Mouse (Mus musculus): ENCODE data around the gene Ergic3. TPM values are rescaled to one million over a fixed set of nuclear protein-coding genes. Genes with fewer than 3 reads are reported as not detected.

Gene Ergic3
- 144 and 161 TPM in 2 replicates for polyA plus RNA-seq (2011; ENCODE audit: insufficient read length, low read depth, missing spikeins)

- Histone ChIP-seq H3K4me3 (ENCODE audit: insufficient read depth, low read length) (peak within 1 kb of the TSS; percentile 78), H3K4me1 (ENCODE audit: control insufficient read depth, insufficient read depth, low read length) (no peaks in the 10 kb centered on the region), H3K27ac (ENCODE audit: insufficient read depth, low read length) (no peak within 1 kb of the TSS)
- TF ChIP-seq POLR2A (IDR thresholded peaks at IDR 0.05; ENCODE audit: low read depth, low read length) (peak; percentile 57), CTCF (IDR thresholded peaks at IDR 0.05; ENCODE audit: borderline replicate concordance, insufficient read depth, low read length) (no peak)
Measured at GRCm38 (mm10) chr2:156007888-156008532, at the start of gene Ergic3, which contains the start of gene 6430550D23Rik. TSS of gene Ergic3 (plus strand) at chr2:156008045. TSS of gene 6430550D23Rik (minus strand) at chr2:156007977.

GRCm38 (mm10) chr2:155959981-155960380 is 47.9 kb upstream of the Ergic3 start:
- no peak overlapping the region for H3K4me3 ChIP-seq (ENCODE audit: insufficient read depth, low read length)
- TF ChIP-seq POLR2A (IDR thresholded peaks at IDR 0.05; ENCODE audit: low read depth, low read length) = no peak
- no peak for TF ChIP-seq CTCF (IDR thresholded peaks at IDR 0.05; ENCODE audit: borderline replicate concordance, insufficient read depth, low read length)
- H3K27ac ChIP-seq (ENCODE audit: insufficient read depth, low read length) = no peak overlapping the region
- no peaks in the 10 kb centered on the region; the same call in 1 of the 2 replicates for H3K4me1 ChIP-seq (ENCODE audit: control insufficient read depth, insufficient read depth, low read length)

DNA sequence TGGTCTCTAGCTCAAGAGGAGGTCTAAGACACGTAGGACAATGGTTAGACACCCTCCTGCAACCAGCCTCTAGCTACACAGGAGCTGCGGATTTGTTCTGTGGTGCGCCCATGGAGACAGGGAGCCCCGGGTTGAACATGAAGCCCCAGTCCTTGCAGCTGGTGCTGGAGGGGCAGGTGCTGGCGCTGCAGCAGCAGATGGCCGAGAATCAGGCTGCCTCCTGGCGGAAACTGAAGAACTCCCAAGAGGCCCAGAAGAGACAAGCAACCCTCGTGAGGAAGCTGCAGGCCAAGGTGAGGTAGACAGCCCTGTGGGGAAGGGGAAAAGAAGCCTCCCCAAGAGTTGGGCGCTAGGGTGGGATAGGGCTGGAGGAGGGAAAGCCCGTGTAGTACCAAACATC is 46.0 kb upstream of the Ergic3 start:
- H3K4me1 ChIP-seq (ENCODE audit: control insufficient read depth, insufficient read depth, low read length) = no peaks in the 10 kb centered on the region; the same call in 1 of the 2 replicates
- TF ChIP-seq CTCF (IDR thresholded peaks at IDR 0.05; ENCODE audit: borderline replicate concordance, insufficient read depth, low read length) = no peak
- no peak for TF ChIP-seq POLR2A (IDR thresholded peaks at IDR 0.05; ENCODE audit: low read depth, low read length)
- H3K27ac ChIP-seq (ENCODE audit: insufficient read depth, low read length) = no peak overlapping the region
- no peak overlapping the region for H3K4me3 ChIP-seq (ENCODE audit: insufficient read depth, low read length)

GRCm38 (mm10) chr2:155962991-155963390 is 44.9 kb upstream of the Ergic3 start:
- Histone ChIP-seq H3K4me3 (ENCODE audit: insufficient read depth, low read length) (no peak overlapping the region), H3K4me1 (ENCODE audit: control insufficient read depth, insufficient read depth, low read length) (no peaks in the 10 kb centered on the region; the same call in 1 of the 2 replicates), H3K27ac (ENCODE audit: insufficient read depth, low read length) (no peak overlapping the region)
- TF ChIP-seq POLR2A (IDR thresholded peaks at IDR 0.05; ENCODE audit: low read depth, low read length) (no peak), CTCF (IDR thresholded peaks at IDR 0.05; ENCODE audit: borderline replicate concordance, insufficient read depth, low read length) (no peak)

- Histone ChIP-seq H3K27ac (ENCODE audit: insufficient read depth, low read length) (no peak overlapping the region), H3K4me1 (ENCODE audit: control insufficient read depth, insufficient read depth, low read length) (no peaks in the 10 kb centered on the region), H3K4me3 (ENCODE audit: insufficient read depth, low read length) (no peak overlapping the region)
- TF ChIP-seq CTCF (IDR thresholded peaks at IDR 0.05; ENCODE audit: borderline replicate concordance, insufficient read depth, low read length) (no peak), POLR2A (IDR thresholded peaks at IDR 0.05; ENCODE audit: low read depth, low read length) (no peak)
Measured at GRCm38 (mm10) chr2:155973348-155973747, 34.5 kb upstream of the Ergic3 start.

DNA sequence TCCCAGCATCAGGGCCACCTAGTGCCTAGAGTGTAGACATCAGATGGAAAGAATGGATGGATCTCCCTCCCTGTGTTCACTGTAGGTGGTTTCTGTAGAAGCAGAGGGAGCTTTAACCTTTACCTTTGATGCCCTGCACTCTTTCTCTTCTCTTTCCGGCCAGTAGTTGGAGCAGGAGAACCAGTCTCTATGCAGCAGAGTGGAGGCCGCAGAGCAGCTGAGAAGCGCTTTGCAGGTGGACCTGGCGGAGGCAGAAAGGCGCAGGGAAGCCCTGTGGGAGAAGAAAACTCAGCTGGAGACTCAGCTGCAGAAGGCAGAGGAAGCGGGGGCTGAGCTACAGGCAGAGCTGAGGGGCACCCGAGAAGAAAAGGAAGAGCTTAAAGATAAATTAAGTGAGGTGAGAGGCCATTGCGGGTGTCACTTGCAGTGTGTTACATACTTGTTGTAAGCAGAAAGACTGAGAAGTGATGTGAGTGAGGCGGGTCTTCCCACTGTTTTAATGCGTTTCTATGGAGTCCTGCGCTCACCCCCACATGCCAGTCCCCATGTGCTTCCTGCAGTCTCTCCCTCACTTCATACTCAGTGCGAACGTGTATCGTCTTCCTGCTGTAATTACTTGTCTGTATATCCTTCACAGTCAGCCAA is 33.6 kb upstream of the Ergic3 start:
- H3K4me3 ChIP-seq (ENCODE audit: insufficient read depth, low read length) = no peak overlapping the region
- no peak for TF ChIP-seq CTCF (IDR thresholded peaks at IDR 0.05; ENCODE audit: borderline replicate concordance, insufficient read depth, low read length)
- TF ChIP-seq POLR2A (IDR thresholded peaks at IDR 0.05; ENCODE audit: low read depth, low read length) = no peak
- H3K4me1 ChIP-seq (ENCODE audit: control insufficient read depth, insufficient read depth, low read length) = peaks cover 4% of the 10 kb centered on the region; the same call in 1 of the 2 replicates
- H3K27ac ChIP-seq (ENCODE audit: insufficient read depth, low read length) = no peak overlapping the region

DNA sequence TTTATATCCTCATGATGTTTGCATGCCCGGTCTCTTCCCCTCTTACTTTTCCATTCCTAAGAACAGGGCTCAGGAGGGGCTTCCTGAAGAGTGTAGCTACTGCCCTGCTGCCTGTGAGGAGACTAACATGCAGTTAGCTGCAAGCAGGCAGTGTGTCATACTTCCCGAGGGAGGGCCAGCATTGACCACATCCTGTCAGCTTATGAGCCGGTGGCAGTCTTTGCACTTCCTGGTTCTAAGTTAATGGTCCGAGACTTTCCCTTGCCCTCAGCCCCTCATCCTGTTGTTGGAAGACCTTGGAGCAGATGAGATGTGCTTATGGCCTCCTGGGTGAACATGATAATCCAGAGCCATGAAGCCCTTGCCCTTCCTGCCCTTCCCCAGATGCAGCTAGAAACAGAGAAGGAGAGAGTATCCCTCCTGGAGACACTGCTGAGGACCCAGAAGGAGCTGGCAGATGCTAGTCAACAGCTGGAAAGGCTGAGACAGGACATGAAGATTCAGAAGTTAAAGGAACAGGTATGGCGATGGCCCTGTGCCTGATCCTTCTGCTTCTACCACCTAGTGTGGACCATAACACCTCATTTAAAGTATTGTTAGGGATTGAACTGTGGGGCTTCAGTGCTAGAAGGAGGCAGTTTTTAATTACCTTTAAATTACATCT is 28.4 kb upstream of the Ergic3 start:
- Histone ChIP-seq H3K4me3 (ENCODE audit: insufficient read depth, low read length) (no peak overlapping the region), H3K4me1 (ENCODE audit: control insufficient read depth, insufficient read depth, low read length) (peaks cover 4% of the 10 kb centered on the region; the same call in 1 of the 2 replicates), H3K27ac (ENCODE audit: insufficient read depth, low read length) (peak overlapping the region; percentile 76; the same call in 1 of the 2 replicates)
- no peak for TF ChIP-seq CTCF (IDR thresholded peaks at IDR 0.05; ENCODE audit: borderline replicate concordance, insufficient read depth, low read length)
- peak; percentile 36; the same call in 1 of the 2 replicates for TF ChIP-seq POLR2A (IDR thresholded peaks at IDR 0.05; ENCODE audit: low read depth, low read length)

- Histone ChIP-seq H3K4me3 (ENCODE audit: insufficient read depth, low read length) (no peak overlapping the region), H3K4me1 (ENCODE audit: control insufficient read depth, insufficient read depth, low read length) (no peaks in the 10 kb centered on the region), H3K27ac (ENCODE audit: insufficient read depth, low read length) (no peak overlapping the region)
- no peak for TF ChIP-seq POLR2A (IDR thresholded peaks at IDR 0.05; ENCODE audit: low read depth, low read length)
- no peak for TF ChIP-seq CTCF (IDR thresholded peaks at IDR 0.05; ENCODE audit: borderline replicate concordance, insufficient read depth, low read length)
Measured at GRCm38 (mm10) chr2:155985776-155986175, 22.1 kb upstream of the Ergic3 start.

DNA sequence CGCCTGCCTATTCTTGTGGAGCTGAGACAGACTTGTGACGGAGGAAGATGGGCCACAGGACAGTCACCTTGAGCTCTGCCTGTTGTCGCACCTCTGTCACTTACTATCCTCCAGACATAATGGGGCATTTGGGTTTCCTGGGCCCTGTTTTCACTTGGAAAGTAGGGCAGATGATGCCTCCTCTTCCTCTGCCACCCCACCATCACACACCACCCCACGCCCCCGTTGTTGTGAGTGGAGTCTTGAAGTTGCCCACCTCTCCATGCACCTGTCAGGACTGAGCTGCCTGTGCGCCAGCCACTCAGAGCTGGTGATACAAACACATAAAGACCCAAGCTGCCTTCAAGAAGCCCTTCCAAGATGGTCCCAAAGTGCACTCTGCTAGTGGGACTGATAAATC is 20.7 kb upstream of the Ergic3 start:
- Histone ChIP-seq H3K4me1 (ENCODE audit: control insufficient read depth, insufficient read depth, low read length) (no peaks in the 10 kb centered on the region), H3K27ac (ENCODE audit: insufficient read depth, low read length) (no peak overlapping the region), H3K4me3 (ENCODE audit: insufficient read depth, low read length) (no peak overlapping the region)
- no peak for TF ChIP-seq POLR2A (IDR thresholded peaks at IDR 0.05; ENCODE audit: low read depth, low read length)
- TF ChIP-seq CTCF (IDR thresholded peaks at IDR 0.05; ENCODE audit: borderline replicate concordance, insufficient read depth, low read length) = no peak
